Comparison of ENCODE assay signal across 10 mouse cellular contexts in the genomic region with DNA sequence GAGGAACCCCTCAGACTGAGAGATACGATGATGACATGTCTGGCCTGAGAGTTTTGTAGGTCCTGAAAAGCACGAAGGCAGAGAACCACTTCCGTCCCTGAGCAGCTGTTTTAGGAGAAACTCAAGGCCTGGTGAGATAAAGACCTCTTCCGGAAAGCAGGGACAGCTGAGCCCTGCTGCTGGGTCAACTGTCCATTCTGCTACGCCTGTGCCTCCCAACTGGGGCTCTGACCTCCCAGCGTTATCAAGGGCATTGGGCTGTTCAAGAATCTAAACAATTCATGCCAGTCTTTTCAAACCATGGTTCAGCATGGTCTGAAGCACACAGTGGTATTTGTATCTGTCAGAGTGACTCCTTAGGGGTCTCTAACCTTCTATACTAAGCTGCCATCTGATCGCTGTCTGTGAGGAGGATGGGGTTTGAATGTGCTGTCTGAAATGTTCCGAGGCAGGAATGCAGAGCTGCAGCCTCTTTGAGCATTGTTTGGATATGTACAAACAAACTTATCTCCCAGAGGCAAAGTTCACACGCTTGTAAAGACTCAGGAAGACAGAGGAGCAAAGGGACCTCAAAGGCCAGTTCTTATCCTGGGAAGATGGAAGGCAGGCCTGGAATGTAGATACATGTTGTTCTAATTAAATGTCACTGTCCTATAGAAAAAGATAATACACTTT.
DNase-seq lines count a peak whose midpoint lies in the region; ATAC-seq and TF ChIP-seq lines count a peak whose summit lies in the region.
"Had no signal": no experiment of that assay in that cellular context is flagged by ENCODE, and none has a peak within 500 bp of the region (broad histone marks: within the 10 kb centered on the region; RNA-seq: fewer than 3 reads in every experiment).

No protein-coding gene starts in this region.

- peak overlapping the region; percentile 55 for H3K27ac ChIP-seq in liver, embryonic 11.5 days (ENCODE audit: low read depth, low read length)
- peak overlapping the region; percentile 45 for H3K27ac ChIP-seq in stomach, postnatal 0 days (replicated peaks)

- H3K27me3 ChIP-seq in liver, embryonic 11.5 days (replicated peaks; ENCODE audit: control insufficient read depth, insufficient read depth, low read length): no peaks in the 10 kb centered on the region
- no peaks in the 10 kb centered on the region for H3K27me3 ChIP-seq in stomach, postnatal 0 days (ENCODE audit: control insufficient read depth, insufficient read depth, low read length)

- peak; percentile 63 for ATAC-seq in liver, embryonic 11.5 days (replicated peaks; ENCODE audit: low FRiP score)
- ATAC-seq in stomach, postnatal 0 days (ENCODE audit: low FRiP score, low TSS enrichment): peak; percentile 25; the same call in 1 of the 2 replicates
- ATAC-seq in erythroid progenitor cell, adult 5-6 weeks (replicated peaks; ENCODE audit: low FRiP score, poor library complexity, severe bottlenecking): no peak
- ATAC-seq: hindbrain, embryonic 16.5 days had no signal

- no peak for TF ChIP-seq EP300 in stomach, postnatal 0 days (optimal IDR thresholded peaks at IDR 0.05)

- H3K36me3 ChIP-seq in liver, embryonic 11.5 days (ENCODE audit: control insufficient read depth, insufficient read depth, low read length): no peaks in the 10 kb centered on the region
- no peaks in the 10 kb centered on the region for H3K36me3 ChIP-seq in stomach, postnatal 0 days (ENCODE audit: control insufficient read depth, insufficient read depth, low read length)

- H3K4me3 ChIP-seq in liver, embryonic 11.5 days (ENCODE audit: low read depth, low read length): no peak overlapping the region
- no peak overlapping the region for H3K4me3 ChIP-seq in stomach, postnatal 0 days (ENCODE audit: low read depth, low read length)

- H3K9ac ChIP-seq in liver, embryonic 11.5 days (ENCODE audit: low read depth, low read length): 0 out of 2 replicates have a peak overlapping the region, but pooled peaks have one; percentile 16
- H3K9ac ChIP-seq in stomach, postnatal 0 days (ENCODE audit: low read length): no peak overlapping the region

- peak; percentile 25 for DNase-seq in adrenal gland, adult 2 months
- DNase-seq in adrenal gland, adult 8-10 months: no peak
- peak; percentile 38 for DNase-seq in retina, postnatal 1 day
- no peak for DNase-seq in retina, embryonic 14.5 days (ENCODE audit: low spot score)
- DNase-seq in liver, embryonic 11.5 days (ENCODE audit: low spot score): no peak
- no peak for DNase-seq in stomach, postnatal 0 days (ENCODE audit: low spot score)
- no peak for DNase-seq in spleen, postnatal 14 days (ENCODE audit: low spot score in 2 of 2)
- DNase-seq: embryo, embryonic 11 days had no signal

- 15% methylated on average over 9 of the region's 9 CpGs for WGBS in liver, embryonic 11.5 days
- WGBS in stomach, postnatal 0 days: 33% methylated on average over 9 of the region's 9 CpGs

- peaks cover 31% of the 10 kb centered on the region for H3K4me1 ChIP-seq in liver, embryonic 11.5 days (replicated peaks; ENCODE audit: control insufficient read depth, insufficient read depth, low read length)
- peaks cover 3% of the 10 kb centered on the region; the same call in 1 of the 2 replicates for H3K4me1 ChIP-seq in stomach, postnatal 0 days (replicated peaks; ENCODE audit: control insufficient read depth, insufficient read depth)

- no peaks in the 10 kb centered on the region for H3K9me3 ChIP-seq in liver, embryonic 11.5 days (ENCODE audit: control insufficient read depth, low read length)
- no peaks in the 10 kb centered on the region for H3K9me3 ChIP-seq in stomach, postnatal 0 days (ENCODE audit: control insufficient read depth, low read length)

- H3K4me2 ChIP-seq in liver, embryonic 11.5 days: peak overlapping the region; percentile 29
- H3K4me2 ChIP-seq in stomach, postnatal 0 days (replicated peaks; ENCODE audit: low read depth): no peak overlapping the region

- no peak for TF ChIP-seq CTCF in stomach, postnatal 0 days (IDR thresholded peaks at IDR 0.05; ENCODE audit: low read depth)

Comparison
In these comparisons a context has a peak if more than half of its experiments do, and no peak if none do; other contexts are left out.
1. DNase-seq: peak in adrenal gland, adult 2 months (single experiment) and retina, postnatal 1 day (single experiment); none in adrenal gland, adult 8-10 months (single experiment), retina, embryonic 14.5 days (single experiment), liver, embryonic 11.5 days (single experiment), stomach, postnatal 0 days (single experiment) and spleen, postnatal 14 days (0 of 2).